Mouse (Mus musculus): ENCODE measurements at regions not wholly inside any gene's neighbourhood (a gene's known extent, or its start where the extent isn't known, plus 50 kb on each side); places are given as distances from the start of the nearest gene placed in this dataset.

GRCm38 (mm10) chr13:51963966-51964365, 117.5 kb downstream of the Gadd45g start:
- no peaks in the 10 kb centered on the region for H3K4me1 ChIP-seq (ENCODE audit: control insufficient read depth, insufficient read depth, low read length)
- TF ChIP-seq POLR2A (IDR thresholded peaks at IDR 0.05; ENCODE audit: low read depth, low read length), result no peak
- DNase-seq, result no peak
- H3K4me3 ChIP-seq (ENCODE audit: insufficient read depth, low read depth, low read length), result no peak overlapping the region
- H3K27ac ChIP-seq (ENCODE audit: insufficient read depth, low read depth, low read length), result no peak overlapping the region
- H3K27me3 ChIP-seq (replicated peaks; ENCODE audit: control insufficient read depth, insufficient read depth, low read length), result no peaks in the 10 kb centered on the region
- WGBS, result 64% methylated on average over 6 of the region's 6 CpGs
- no peaks in the 10 kb centered on the region for H3K36me3 ChIP-seq (ENCODE audit: control insufficient read depth, insufficient read depth, low read length)

- no peaks in the 10 kb centered on the region for H3K36me3 ChIP-seq (ENCODE audit: control insufficient read depth, insufficient read depth, low read length)
- peak; percentile 58 for DNase-seq
- no peaks in the 10 kb centered on the region for H3K27me3 ChIP-seq (replicated peaks; ENCODE audit: control insufficient read depth, insufficient read depth, low read length)
- H3K27ac ChIP-seq (ENCODE audit: insufficient read depth, low read depth, low read length), result no peak overlapping the region; the same call in 1 of the 2 replicates
- H3K4me3 ChIP-seq (ENCODE audit: insufficient read depth, low read depth, low read length), result no peak overlapping the region
- no peaks in the 10 kb centered on the region for H3K4me1 ChIP-seq (ENCODE audit: control insufficient read depth, insufficient read depth, low read length)
- no peak for TF ChIP-seq CTCF (conservative IDR thresholded peaks at IDR 0.05; ENCODE audit: insufficient read depth, insufficient read length, low read depth, low read length)
- no peak for TF ChIP-seq POLR2A (IDR thresholded peaks at IDR 0.05; ENCODE audit: low read depth, low read length)
- WGBS, result 56% methylated on average over 6 of the region's 6 CpGs
Measured at GRCm38 (mm10) chr13:51964416-51964815, 117.9 kb downstream of the Gadd45g start.

- H3K27ac ChIP-seq (ENCODE audit: insufficient read depth, low read depth, low read length), result no peak overlapping the region; the same call in 1 of the 2 replicates
Measured at GRCm38 (mm10) chr13:51964921-51965320, 118.4 kb downstream of the Gadd45g start.

GRCm38 (mm10) chr13:51968103-51968502, 121.6 kb downstream of the Gadd45g start:
- Histone ChIP-seq H3K27ac (ENCODE audit: insufficient read depth, low read depth, low read length) (no peak overlapping the region), H3K4me3 (ENCODE audit: insufficient read depth, low read depth, low read length) (no peak overlapping the region), H3K4me1 (ENCODE audit: control insufficient read depth, insufficient read depth, low read length) (no peaks in the 10 kb centered on the region), H3K36me3 (ENCODE audit: control insufficient read depth, insufficient read depth, low read length) (no peaks in the 10 kb centered on the region), H3K27me3 (replicated peaks; ENCODE audit: control insufficient read depth, insufficient read depth, low read length) (no peaks in the 10 kb centered on the region)
- WGBS, result 89% methylated on average over 6 of the region's 6 CpGs
- no peak for TF ChIP-seq CTCF (conservative IDR thresholded peaks at IDR 0.05; ENCODE audit: insufficient read depth, insufficient read length, low read depth, low read length)
- TF ChIP-seq POLR2A (IDR thresholded peaks at IDR 0.05; ENCODE audit: low read depth, low read length), result no peak
- DNase-seq, result no peak

More at GRCm38 (mm10) chr13:51964921-51965320, 118.4 kb downstream of the Gadd45g start:
- no peaks in the 10 kb centered on the region for H3K27me3 ChIP-seq (replicated peaks; ENCODE audit: control insufficient read depth, insufficient read depth, low read length)
- no peak for DNase-seq
- WGBS, result 43% methylated on average over 2 of the region's 2 CpGs
- TF ChIP-seq POLR2A (IDR thresholded peaks at IDR 0.05; ENCODE audit: low read depth, low read length) (no peak), CTCF (conservative IDR thresholded peaks at IDR 0.05; ENCODE audit: insufficient read depth, insufficient read length, low read depth, low read length) (no peak)
- no peaks in the 10 kb centered on the region for H3K4me1 ChIP-seq (ENCODE audit: control insufficient read depth, insufficient read depth, low read length)
- H3K36me3 ChIP-seq (ENCODE audit: control insufficient read depth, insufficient read depth, low read length), result no peaks in the 10 kb centered on the region
- no peak overlapping the region for H3K4me3 ChIP-seq (ENCODE audit: insufficient read depth, low read depth, low read length)

- no peak for TF ChIP-seq CTCF (conservative IDR thresholded peaks at IDR 0.05; ENCODE audit: insufficient read depth, insufficient read length, low read depth, low read length)
- no peak for TF ChIP-seq POLR2A (IDR thresholded peaks at IDR 0.05; ENCODE audit: low read depth, low read length)
- H3K4me3 ChIP-seq (ENCODE audit: insufficient read depth, low read depth, low read length), result no peak overlapping the region
- no peaks in the 10 kb centered on the region for H3K4me1 ChIP-seq (ENCODE audit: control insufficient read depth, insufficient read depth, low read length)
- 56% methylated on average over 9 of the region's 9 CpGs for WGBS
- no peak overlapping the region for H3K27ac ChIP-seq (ENCODE audit: insufficient read depth, low read depth, low read length)
- H3K27me3 ChIP-seq (replicated peaks; ENCODE audit: control insufficient read depth, insufficient read depth, low read length), result no peaks in the 10 kb centered on the region
- H3K36me3 ChIP-seq (ENCODE audit: control insufficient read depth, insufficient read depth, low read length), result no peaks in the 10 kb centered on the region
- no peak for DNase-seq
Measured at GRCm38 (mm10) chr13:51968796-51969195, 122.3 kb downstream of the Gadd45g start.

- no peak for TF ChIP-seq POLR2A (IDR thresholded peaks at IDR 0.05; ENCODE audit: low read depth, low read length)
- TF ChIP-seq CTCF (conservative IDR thresholded peaks at IDR 0.05; ENCODE audit: insufficient read depth, insufficient read length, low read depth, low read length), result no peak
- Histone ChIP-seq H3K27ac (ENCODE audit: insufficient read depth, low read depth, low read length) (no peak overlapping the region), H3K4me3 (ENCODE audit: insufficient read depth, low read depth, low read length) (no peak overlapping the region), H3K27me3 (replicated peaks; ENCODE audit: control insufficient read depth, insufficient read depth, low read length) (no peaks in the 10 kb centered on the region), H3K36me3 (ENCODE audit: control insufficient read depth, insufficient read depth, low read length) (no peaks in the 10 kb centered on the region), H3K4me1 (ENCODE audit: control insufficient read depth, insufficient read depth, low read length) (no peaks in the 10 kb centered on the region)
- WGBS, result 60% methylated on average over 11 of the region's 11 CpGs
- DNase-seq, result no peak
Measured at GRCm38 (mm10) chr13:51970051-51970450, 123.6 kb downstream of the Gadd45g start.

GRCm38 (mm10) chr13:51972656-51973310, 126.3 kb downstream of the Gadd45g start:
- Histone ChIP-seq H3K27ac (ENCODE audit: insufficient read depth, low read depth, low read length) (no peak overlapping the region), H3K27me3 (replicated peaks; ENCODE audit: control insufficient read depth, insufficient read depth, low read length) (no peaks in the 10 kb centered on the region), H3K4me3 (ENCODE audit: insufficient read depth, low read depth, low read length) (no peak overlapping the region), H3K36me3 (ENCODE audit: control insufficient read depth, insufficient read depth, low read length) (no peaks in the 10 kb centered on the region), H3K4me1 (ENCODE audit: control insufficient read depth, insufficient read depth, low read length) (peaks cover 14% of the 10 kb centered on the region)
- TF ChIP-seq POLR2A (IDR thresholded peaks at IDR 0.05; ENCODE audit: low read depth, low read length) (no peak), CTCF (conservative IDR thresholded peaks at IDR 0.05; ENCODE audit: insufficient read depth, insufficient read length, low read depth, low read length) (no peak)
- 56% methylated on average over 12 of the region's 12 CpGs for WGBS
- no peak for DNase-seq
